In the genomic region with DNA sequence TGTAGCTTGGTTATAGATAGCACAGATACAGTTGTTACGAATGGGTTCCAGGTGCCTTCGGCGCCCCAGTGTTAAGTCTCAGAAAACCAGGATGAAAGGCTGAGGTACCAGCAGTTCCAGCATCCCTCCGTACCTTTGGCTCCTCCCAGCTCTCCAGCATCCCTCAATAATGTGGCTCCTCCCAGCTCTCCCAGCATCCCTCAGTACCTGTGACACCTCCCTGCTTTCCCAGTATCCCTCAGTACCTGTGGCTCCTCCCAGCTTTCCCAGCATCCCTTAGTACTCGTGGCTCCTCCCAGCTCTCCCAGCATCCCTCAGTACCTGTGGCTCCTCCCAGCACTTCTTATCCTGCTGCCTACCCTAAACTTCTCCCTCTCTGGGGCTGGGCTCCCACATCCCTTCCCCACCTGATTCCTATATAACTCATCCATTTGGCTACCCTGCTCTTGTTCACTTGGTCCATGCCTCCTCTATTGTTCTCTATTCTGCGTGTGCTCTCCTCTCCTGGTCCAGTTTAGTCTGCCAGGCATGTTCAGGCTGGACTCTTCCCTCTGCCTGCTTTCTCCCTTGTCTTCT, we compare ENCODE assay signal across 21 mouse cellular contexts. TPM values are rescaled to one million over a fixed set of nuclear protein-coding genes. Genes with fewer than 3 reads are reported as not detected.
DNase-seq lines count a peak whose midpoint lies in the region; TF ChIP-seq lines count a peak whose summit lies in the region.
"Had no signal": no experiment of that assay in that cellular context is flagged by ENCODE, and none has a peak within 500 bp of the region (broad histone marks: within the 10 kb centered on the region; RNA-seq: fewer than 3 reads in every experiment).

No protein-coding gene starts in this region.

- intact Hi-C loops in left cerebral cortex, postnatal 25 days (cut with DNase I), result no loop called here

- WGBS in cerebellum, adult 2 months, result 98% methylated on average over 6 of the region's 6 CpGs

- DNase-seq in testis, postnatal 14 days (ENCODE audit: low spot score), result peak; percentile 30
- no peak for DNase-seq in testis, postnatal 10 days (ENCODE audit: low spot score)
- DNase-seq in WW6 (ENCODE audit: low read depth, low spot score), result peak; percentile 64
- no peak for DNase-seq in cerebellum, adult 2 months
- DNase-seq in cerebellum, postnatal 25 days, result no peak
- no peak for DNase-seq in left cerebral cortex, postnatal 25 days (ENCODE audit: low spot score in 2 of 2)
- DNase-seq: adrenal gland, adult 8-10 months; adrenal gland, postnatal 36 days; B cell, adult 2 months; cerebellum, adult 8-10 months; cerebellum, postnatal 14 days; gastrocnemius, postnatal 10 days; heart, adult 2 months; heart, postnatal 14 days; kidney, adult 9 months had no signal

- H3K27me3 ChIP-seq in ES-Bruce4 (ENCODE audit: control insufficient read depth, insufficient read depth, low read length, poor library complexity, severe bottlenecking), result no peaks in the 10 kb centered on the region
- no peaks in the 10 kb centered on the region for H3K27me3 ChIP-seq in cerebellum, adult 2 months (ENCODE audit: control insufficient read depth, insufficient read depth, low read length)
- H3K27me3 ChIP-seq: forebrain, embryonic 13.5 days; heart, embryonic 15.5 days had no signal

- H3K4me3 ChIP-seq in ES-Bruce4 (ENCODE audit: low read depth, low read length), result peak overlapping the region; percentile 70
- H3K4me3 ChIP-seq in cerebellum, adult 2 months (replicated peaks; ENCODE audit: insufficient read depth, low read depth, low read length), result no peak overlapping the region
- H3K4me3 ChIP-seq: forebrain, embryonic 13.5 days; heart, adult 2 months; heart, embryonic 15.5 days had no signal

- no peak for TF ChIP-seq CTCF in ES-Bruce4 (IDR thresholded peaks at IDR 0.05; ENCODE audit: low read depth, low read length)
- no peak for TF ChIP-seq CTCF in cerebellum, adult 2 months (IDR thresholded peaks at IDR 0.05; ENCODE audit: borderline replicate concordance, insufficient read depth, low read depth, low read length)

- no peak overlapping the region for H3K27ac ChIP-seq in ES-Bruce4 (ENCODE audit: insufficient read depth, low read length)
- no peak overlapping the region for H3K27ac ChIP-seq in cerebellum, adult 2 months (ENCODE audit: insufficient read depth, low read length)
- H3K27ac ChIP-seq: heart, adult 2 months; heart, embryonic 15.5 days; hindbrain, embryonic 14.5 days; kidney, postnatal 0 days had no signal

- TF ChIP-seq POLR2A in ES-Bruce4 (IDR thresholded peaks at IDR 0.05; ENCODE audit: insufficient read depth, low read length), result no peak
- TF ChIP-seq POLR2A in cerebellum, adult 2 months (IDR thresholded peaks at IDR 0.05; ENCODE audit: borderline replicate concordance, insufficient read depth, low read length), result no peak

- no peaks in the 10 kb centered on the region for H3K36me3 ChIP-seq in ES-Bruce4 (ENCODE audit: control insufficient read depth, insufficient read depth, low read length, poor library complexity, severe bottlenecking)
- H3K36me3 ChIP-seq: heart, embryonic 15.5 days had no signal

- no peaks in the 10 kb centered on the region for H3K9me3 ChIP-seq in ES-Bruce4 (replicated peaks; ENCODE audit: control insufficient read depth, insufficient read depth, low read length, poor library complexity, severe bottlenecking)
- H3K9me3 ChIP-seq: heart, embryonic 15.5 days had no signal

- no peaks in the 10 kb centered on the region for H3K4me1 ChIP-seq in ES-Bruce4 (ENCODE audit: control insufficient read depth, insufficient read depth, low read length)
- peaks cover 25% of the 10 kb centered on the region for H3K4me1 ChIP-seq in cerebellum, adult 2 months (ENCODE audit: control insufficient read depth, insufficient read depth, low read length)

- TF ChIP-seq EP300 in ES-Bruce4 (IDR thresholded peaks at IDR 0.05; ENCODE audit: insufficient read depth, low read depth, low read length), result no peak

- no peak overlapping the region for H3K9ac ChIP-seq in ES-Bruce4 (ENCODE audit: low read depth, poor library complexity, severe bottlenecking)
- H3K9ac ChIP-seq: forebrain, embryonic 13.5 days; heart, embryonic 15.5 days; hindbrain, embryonic 14.5 days had no signal

RNA-seq across cellular contexts. Expression of a gene that starts 55.9 kb away (rescaled TPM):
- not detected in 2 replicates for polyA plus RNA-seq in ES-Bruce4 (2011; ENCODE audit: insufficient read depth, insufficient read length, low read depth, missing spikeins)
- polyA plus RNA-seq in cerebellum, adult 2 months (2012; rRNA removed), result 7.6 and 9.2 TPM in 2 replicates
- total RNA-seq in left cerebral cortex, postnatal 25 days (2021), result 1 to 10 TPM; 4.3 to 5.5 TPM
- total RNA-seq: adrenal gland, adult 8-10 months; adrenal gland, postnatal 36 days had no signal
- polyA plus RNA-seq: gonadal fat pad, adult 2 months had no signal

Comparison
In these comparisons a context has a peak if more than half of its experiments do, and no peak if none do; other contexts are left out.
1. DNase-seq: peak in testis, postnatal 14 days (single experiment) and WW6 (single experiment); none in testis, postnatal 10 days (single experiment), cerebellum, adult 2 months (0 of 2), cerebellum, postnatal 25 days (0 of 2) and left cerebral cortex, postnatal 25 days (0 of 2).